Comparison of ENCODE assay signal across 33 mouse cellular contexts in the genomic region with DNA sequence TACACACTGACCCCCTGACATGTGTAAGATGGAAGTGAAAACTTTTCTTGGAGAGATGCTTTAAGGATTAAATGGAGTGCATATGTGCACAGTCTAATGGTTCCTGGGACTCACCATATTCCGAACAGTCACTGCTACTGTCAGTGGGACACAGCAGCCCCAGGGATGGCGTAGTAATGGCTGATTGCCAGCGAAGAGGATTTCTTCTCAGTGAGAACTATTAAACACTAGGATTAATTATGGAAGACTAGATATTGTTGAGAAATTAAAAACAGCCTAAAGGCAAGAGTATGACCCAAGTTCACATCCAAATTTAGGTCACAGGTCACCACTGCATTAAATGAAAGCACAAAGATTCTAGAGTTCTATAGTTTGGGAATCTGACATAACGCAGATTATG.
"Had no signal": no experiment of that assay in that cellular context is flagged by ENCODE, and none has a peak within 500 bp of the region (broad histone marks: within the 10 kb centered on the region; RNA-seq: fewer than 3 reads in every experiment).

No protein-coding gene starts in this region.

- H3K27ac ChIP-seq: heart, embryonic 13.5 days; heart, embryonic 15.5 days; hindbrain, embryonic 10.5 days; hindbrain, embryonic 12.5 days; hindbrain, embryonic 13.5 days; hindbrain, embryonic 14.5 days; hindbrain, embryonic 15.5 days; hindbrain, postnatal 0 days; intestine, embryonic 15.5 days; kidney, embryonic 15.5 days; kidney, postnatal 0 days; layer of hippocampus, adult 2 months; left cerebral cortex, adult 2 months had no signal

- H3K27me3 ChIP-seq: heart, embryonic 15.5 days; hindbrain, embryonic 12.5 days; hindbrain, embryonic 13.5 days; hindbrain, embryonic 15.5 days; intestine, embryonic 15.5 days; kidney, embryonic 15.5 days had no signal

- H3K9me3 ChIP-seq: heart, embryonic 12.5 days; heart, embryonic 13.5 days; heart, embryonic 15.5 days; hindbrain, embryonic 10.5 days; hindbrain, embryonic 12.5 days; hindbrain, embryonic 13.5 days; hindbrain, embryonic 15.5 days; intestine, embryonic 15.5 days; kidney, embryonic 15.5 days had no signal

- DNase-seq: heart, postnatal 14 days; heart, postnatal 36 days; heart, postnatal 4 days; kidney, adult 11 months; kidney, adult 18-20 months; kidney, adult 2 months; kidney, adult 8-10 months; kidney, adult 9 months; kidney, postnatal 10 days; kidney, postnatal 14 days; kidney, postnatal 25 days; kidney, postnatal 36 days; kidney, postnatal 4 days; layer of hippocampus, adult 9-11 months; layer of hippocampus, postnatal 36 days had no signal

- ATAC-seq: hindbrain, embryonic 16.5 days; hindbrain, postnatal 0 days; inflammation-experienced regulatory T-cells, adult 6 months; intestine, embryonic 15.5 days; intestine, embryonic 16.5 days; intestine, postnatal 0 days had no signal

- H3K4me3 ChIP-seq: heart, embryonic 12.5 days; heart, embryonic 13.5 days; heart, embryonic 15.5 days; hindbrain, embryonic 10.5 days; hindbrain, embryonic 12.5 days; hindbrain, embryonic 13.5 days; hindbrain, embryonic 15.5 days; intestine, embryonic 15.5 days; kidney, embryonic 15.5 days; layer of hippocampus, adult 2 months; left cerebral cortex, adult 2 months had no signal

- H3K36me3 ChIP-seq: heart, embryonic 12.5 days; heart, embryonic 13.5 days; heart, embryonic 15.5 days; hindbrain, embryonic 10.5 days; hindbrain, embryonic 12.5 days; hindbrain, embryonic 15.5 days; intestine, embryonic 15.5 days; kidney, embryonic 15.5 days had no signal

- H3K4me1 ChIP-seq: heart, embryonic 12.5 days; heart, embryonic 13.5 days; heart, embryonic 15.5 days; hindbrain, embryonic 10.5 days; hindbrain, embryonic 12.5 days; kidney, embryonic 15.5 days had no signal
